Mouse (Mus musculus): ENCODE measurements around the gene Gmnn.
"Not testable (repeated sequence)": the region's sequence is repeated elsewhere in the genome, so short reads cannot be mapped to it uniquely, and the experiment has no call there.

Gene Gmnn

DNA sequence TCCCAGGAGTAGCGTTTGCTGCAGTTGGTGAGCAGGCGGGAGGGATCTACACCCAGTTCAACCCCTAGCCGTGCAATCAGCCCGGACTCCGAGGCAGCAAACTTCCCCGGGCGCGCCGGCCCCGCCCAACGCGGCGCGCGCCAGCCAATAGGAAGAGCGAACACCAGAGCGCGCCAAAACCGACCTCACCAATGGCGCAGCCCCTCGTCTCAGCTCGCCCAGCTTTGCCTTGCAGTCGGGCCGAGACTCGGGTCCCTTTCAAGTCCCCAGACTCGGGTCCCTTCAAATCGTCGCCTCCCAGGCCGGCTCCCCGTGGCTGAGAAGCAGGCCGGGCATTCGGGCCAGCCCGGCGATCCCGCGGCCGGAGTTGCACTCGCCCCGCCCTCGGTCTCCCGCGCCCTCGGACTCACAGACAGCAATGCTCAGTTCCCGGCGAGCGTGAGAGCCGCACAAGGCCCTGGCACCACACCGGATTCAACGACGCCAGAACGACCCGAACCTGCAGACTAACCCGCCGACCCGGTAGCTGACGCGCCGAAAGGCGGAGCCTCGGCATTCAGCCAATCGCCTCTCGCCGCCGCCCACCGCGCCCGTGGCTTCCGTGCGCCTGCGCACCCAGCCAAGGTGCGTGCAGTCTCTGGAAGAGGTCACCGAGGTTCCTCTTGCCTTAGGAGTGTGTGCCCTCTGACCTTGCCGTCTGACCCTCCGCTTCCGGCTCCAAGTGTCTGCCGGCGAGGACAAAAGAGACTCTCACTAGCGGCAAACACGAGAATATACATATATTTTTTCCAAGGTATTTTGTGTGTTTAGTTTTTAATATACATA, at the start of gene Gmnn:
TSS of gene Gmnn (minus strand) at position 521 of the 825 bp plus-strand sequence.
- peak; percentile 47 for DNase-seq (ENCODE audit: low read depth, low spot score)

DNA sequence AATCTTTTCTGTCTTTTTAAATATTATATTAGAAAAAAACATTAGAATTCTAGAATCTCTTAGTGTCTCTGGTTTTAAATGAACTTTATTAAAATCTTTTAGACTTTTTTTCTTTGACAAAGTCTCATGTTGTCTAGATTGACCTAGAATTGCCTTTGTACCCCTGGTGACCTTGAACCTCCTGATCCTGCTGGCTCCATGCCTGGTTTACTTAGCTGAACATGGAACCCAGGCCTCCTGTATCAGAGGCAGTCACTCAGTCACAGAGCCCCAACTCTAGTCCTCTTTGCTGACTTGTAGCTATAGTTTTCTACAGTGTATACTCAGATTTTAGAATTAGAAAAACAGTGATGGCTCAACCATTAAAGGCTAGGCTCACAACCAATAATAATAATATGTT, 44.4 kb upstream of the Gmnn start:
- DNase-seq (ENCODE audit: low read depth, low spot score) = no peak

DNA sequence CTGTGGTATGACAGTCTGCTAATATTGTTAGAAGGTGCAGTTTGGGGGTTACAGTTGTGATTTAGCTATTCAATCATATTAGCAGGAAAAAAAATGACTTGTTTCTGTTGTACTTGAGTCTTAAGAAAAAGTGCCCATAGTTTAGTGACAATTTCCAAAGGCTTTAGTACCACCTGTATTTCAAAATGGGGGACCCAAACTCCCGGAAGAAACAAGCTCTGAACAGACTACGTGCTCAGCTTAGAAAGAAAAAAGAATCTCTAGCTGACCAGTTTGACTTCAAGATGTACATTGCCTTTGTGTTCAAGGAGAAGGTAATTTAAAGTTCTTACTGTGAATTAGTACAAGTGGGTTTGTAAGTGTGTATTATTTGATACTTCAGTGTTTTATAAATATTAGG, 41.5 kb upstream of the Gmnn start:
- DNase-seq (ENCODE audit: low read depth, low spot score) = no peak

DNA sequence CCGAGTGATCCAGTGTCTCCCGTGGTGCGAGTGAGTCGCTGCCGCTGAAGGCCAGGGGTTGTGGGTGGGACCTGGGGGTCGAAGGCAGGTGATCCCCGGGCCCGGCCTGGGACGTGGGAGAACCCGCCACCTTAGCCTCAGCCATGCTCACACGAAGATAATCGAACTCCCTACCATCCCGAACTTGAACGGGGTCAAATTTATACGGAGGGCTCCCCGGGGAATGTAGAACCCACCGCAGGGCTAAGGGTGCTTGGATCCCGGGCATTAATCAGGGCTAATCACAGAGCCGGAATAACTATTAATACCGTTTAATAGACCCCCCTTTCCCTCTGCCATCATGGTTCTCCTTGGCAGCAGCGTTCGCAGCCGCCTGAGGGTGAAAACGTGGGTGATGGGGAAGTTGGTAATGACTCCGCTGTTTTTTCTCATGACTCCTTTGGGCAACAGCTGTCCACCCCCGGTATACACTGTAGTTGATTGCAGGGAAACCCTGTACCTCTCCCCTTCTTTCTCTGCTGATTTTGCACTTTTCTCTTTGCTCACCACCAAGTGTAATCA, 40.5 kb upstream of the Gmnn start:
- DNase-seq (ENCODE audit: low read depth, low spot score) = no peak

DNA sequence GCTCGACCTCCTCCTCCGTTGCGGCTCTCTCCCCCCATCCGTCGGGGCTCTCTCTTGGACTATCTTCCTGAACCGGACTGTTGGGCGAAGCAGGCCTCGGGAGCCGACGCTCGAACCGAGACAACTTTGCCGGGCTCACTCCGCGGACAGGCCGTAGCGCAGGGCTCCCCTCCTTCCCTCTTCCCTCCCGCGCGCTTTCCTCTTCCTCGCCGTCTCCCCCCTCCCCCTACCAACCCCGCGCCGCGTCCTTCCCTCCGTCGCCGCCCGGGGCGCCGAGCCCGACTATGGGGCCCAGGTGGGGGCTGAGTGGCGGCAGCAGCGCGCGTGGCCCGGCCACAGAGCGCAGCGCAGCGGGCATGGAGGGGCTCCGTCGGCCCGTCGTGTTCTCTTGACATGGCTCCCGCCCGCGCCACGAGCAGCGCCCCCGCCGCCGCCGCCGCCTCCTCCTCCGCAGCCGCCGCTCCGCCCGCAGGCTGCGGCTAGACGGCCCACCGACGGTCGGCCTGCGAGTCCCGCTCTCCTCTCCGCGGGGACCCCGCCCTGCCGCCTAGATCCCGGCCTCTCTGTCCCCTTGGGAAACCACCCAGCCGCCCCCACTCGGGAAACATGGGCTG, 39.7 kb upstream of the Gmnn start, which contains the start of gene BC005537:
TSS of gene BC005537 (plus strand) at position 350 of the 614 bp plus-strand sequence.
- DNase-seq (ENCODE audit: low read depth, low spot score) = peak; percentile 26

DNA sequence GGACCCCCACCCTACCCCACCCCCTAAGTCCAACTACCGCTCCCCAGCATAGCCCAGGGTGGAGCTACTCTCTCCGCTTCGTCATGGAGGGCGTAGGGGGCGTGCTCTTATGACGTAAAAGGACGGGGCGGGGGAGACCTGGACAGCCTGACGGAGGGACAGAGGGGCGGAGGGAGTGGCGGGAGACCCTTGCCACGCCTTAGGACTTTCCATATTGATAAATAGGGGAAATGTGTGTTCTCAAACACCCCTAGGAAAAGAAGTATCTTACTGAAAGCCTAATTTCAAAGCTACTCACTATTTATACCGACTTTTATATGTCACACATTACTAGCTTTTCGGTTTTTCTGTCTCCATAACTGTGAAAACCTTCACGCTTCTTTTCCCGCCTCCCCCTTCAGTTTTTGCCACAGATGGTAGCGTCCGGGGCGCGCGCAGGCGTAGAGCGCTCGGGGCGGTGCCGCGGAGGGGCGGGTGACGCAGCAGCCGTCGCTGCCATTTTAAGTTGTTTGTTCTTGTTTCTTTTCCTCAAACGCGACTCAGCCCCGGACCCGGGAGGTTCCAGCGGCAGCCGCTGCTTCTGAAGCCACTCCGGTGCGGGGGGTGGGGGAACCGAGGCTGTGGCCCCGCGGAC, 39.1 kb upstream of the Gmnn start:
- DNase-seq (ENCODE audit: low read depth, low spot score) = peak; percentile 95

DNA sequence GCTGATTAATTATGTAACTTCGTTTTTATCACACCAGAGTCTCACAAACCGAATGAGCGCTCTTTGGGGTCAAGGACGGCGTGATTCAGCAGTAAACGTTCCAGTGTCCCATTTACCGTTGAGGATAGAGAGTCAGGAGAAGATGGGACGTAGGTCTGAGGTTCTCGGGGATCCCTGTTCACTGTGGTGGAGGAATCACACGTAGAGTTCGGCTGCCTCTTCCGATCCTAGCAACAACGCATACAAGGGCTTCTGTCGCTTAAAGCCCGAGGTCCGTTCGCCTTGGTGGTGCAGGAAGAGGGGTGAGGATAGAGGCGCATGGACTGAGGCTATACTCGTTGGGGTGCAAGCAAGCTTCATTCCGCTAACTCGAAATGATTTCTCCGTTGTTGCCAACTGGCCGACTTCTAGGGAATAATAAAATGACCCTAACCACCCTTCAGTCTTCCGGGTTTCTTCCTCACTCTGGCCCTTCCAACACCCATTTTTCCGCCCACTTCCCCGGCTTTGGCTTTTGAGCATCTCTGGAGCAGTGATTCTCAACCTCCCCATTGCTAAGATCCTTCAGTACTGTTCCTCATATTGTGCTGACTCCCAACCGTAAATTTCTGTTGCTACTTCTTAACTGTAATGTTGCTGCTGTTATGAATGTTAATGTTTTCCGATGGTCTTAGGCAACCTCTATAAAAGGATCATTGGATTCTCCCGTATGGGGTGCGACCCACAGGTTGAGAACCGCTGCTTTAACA, 38.4 kb upstream of the Gmnn start:
- DNase-seq (ENCODE audit: low read depth, low spot score) = peak; percentile 23

DNA sequence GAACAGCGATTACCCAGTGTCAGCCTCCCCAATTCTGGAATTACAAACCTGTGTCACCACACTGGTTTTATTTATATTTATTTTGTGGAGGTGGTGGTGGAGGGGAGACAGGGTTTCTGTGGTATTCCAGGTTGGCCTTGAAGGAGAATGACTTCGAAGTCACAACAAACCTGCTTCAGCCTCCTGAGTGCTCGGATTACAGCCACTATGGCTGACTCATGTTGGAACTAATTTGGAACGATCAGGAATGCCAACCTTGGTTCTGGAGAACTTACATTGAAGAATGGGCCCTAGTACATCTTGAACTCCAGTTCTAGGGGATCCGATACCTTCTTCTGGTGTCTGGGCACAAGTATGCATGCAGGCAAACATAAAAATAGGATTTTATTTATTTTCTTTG, 37.7 kb upstream of the Gmnn start:
- no peak for DNase-seq (ENCODE audit: low read depth, low spot score)

DNA sequence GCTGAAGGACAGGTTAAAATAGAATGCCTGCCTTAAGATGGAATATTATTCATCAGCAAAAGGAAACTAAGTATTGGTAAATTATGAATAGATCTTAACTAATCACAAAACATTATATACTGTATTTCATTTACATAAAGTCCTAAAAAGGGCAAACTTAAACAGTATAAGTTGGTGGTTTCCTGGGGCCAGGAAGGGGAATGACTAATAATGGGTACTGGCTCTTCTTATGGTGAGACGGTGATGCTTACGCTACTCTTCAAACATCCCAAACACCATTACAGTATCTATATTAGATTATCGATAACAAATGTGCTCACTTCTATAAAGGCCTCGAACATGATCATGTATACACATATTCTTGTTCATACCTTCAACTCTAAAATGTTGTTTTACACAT, 37.0 kb upstream of the Gmnn start:
- DNase-seq (ENCODE audit: low read depth, low spot score) = no peak

DNA sequence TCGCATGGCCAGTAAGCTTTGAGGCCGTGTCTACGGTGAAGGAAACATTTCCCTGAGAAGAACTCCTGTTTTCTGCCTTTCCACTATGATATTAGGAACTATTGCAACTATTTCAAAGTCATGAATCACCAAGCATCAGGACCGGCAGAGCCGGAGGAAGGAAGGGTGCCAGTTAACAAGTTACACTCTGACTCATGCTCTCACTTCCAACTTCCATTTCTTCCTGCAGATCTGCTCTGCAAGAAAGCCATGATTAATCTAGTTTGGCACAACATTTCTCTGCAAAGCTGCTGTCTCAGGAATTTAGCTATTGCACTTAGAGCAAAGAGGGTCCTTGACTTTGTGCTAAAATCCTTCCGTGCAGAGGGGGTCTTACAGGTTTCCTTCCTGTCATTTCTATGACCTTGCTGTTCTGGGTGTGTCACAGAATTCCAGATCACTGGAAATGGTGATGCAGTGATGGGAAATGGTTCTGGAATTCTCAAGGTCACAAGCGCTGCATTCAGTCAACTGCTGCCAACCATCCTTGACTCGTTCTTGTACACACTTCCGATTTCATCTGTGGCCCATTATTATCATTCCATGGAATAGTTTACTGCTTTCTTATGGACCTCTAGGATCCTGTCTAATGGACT, 30.8 kb upstream of the Gmnn start:
- DNase-seq (ENCODE audit: low read depth, low spot score) = no peak

DNA sequence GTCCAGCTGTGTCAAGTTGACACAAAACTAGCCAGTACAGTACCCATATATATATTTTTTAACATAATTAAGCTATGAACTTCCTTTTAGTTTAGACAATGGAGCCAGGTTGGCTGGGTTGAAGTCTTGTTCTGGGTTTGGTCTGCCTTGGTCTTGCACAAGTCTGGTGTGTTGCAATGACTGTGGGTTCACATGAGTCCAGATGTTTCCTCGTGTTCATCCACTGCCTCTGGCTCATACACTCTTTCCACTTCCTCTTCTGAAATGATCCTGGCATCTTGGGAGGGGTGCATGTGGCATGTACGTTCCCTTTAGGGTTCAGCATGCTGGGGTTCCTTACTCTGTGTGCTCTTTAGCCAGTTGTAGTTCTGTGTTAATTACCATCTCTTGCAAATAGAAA, 29.6 kb upstream of the Gmnn start:
- no peak for DNase-seq (ENCODE audit: low read depth, low spot score)

DNA sequence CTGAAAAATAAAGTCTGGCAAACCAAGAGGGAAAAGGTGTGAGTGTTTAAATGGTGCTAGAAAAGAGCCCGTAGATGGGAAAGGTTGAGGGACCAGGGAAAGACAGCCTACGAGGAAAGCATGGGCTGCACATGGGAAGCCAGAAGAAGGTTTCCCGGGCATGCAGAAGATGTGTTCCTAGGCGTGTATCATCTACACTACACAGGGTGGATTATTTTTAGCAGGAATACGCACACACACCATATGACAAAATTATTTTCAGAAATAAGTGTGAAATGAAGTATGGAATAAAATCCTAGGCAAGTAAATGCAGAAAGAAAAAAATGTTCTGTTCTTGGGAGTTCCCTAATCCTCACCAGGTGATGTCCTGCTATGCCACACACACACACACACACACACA, 25.8 kb upstream of the Gmnn start:
- DNase-seq (ENCODE audit: low read depth, low spot score) = no peak

DNA sequence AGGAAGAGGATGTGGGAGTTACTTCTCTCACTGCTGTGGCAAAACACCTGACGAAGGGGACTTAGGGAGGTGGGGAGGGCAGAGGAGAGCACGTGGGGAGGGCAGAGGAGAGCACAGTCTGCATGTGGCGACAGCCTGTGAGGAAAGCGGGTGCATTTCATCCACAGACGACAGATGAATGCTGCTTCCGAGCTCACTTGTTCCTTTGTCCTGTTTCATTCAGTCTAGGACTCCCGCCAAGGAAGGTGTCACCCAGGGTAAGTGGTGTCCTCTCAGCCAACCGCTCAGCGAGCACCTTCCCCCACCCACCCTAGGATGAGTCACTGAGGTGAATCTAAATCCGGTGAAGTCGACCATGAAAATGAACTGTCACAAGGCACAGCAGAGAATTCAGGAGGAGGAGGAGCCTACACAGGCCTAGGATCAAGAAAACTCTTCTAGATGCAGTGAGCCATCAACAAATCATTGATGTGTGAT, 24.3 kb upstream of the Gmnn start:
- DNase-seq (ENCODE audit: low read depth, low spot score) = no peak

DNA sequence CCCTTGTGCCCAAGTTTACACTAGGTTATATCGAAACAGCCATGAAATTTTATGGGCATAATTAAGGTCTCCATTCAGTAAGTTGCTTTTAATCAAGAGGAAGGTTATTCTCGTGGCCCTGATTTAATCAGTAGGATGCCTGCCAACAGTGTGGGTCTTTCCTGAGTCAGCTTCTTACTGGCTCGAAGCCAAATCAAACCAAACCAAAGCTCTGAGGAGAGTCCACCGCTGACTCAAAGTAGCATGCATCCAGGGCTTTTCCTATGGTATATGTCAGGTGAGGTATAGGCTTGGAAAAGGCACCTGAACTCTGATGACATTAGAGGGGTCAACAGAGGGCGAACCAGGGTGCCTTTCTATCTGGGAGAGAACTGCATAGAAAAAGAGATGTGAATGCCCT, 20.2 kb upstream of the Gmnn start:
- no peak for DNase-seq (ENCODE audit: low read depth, low spot score)

DNA sequence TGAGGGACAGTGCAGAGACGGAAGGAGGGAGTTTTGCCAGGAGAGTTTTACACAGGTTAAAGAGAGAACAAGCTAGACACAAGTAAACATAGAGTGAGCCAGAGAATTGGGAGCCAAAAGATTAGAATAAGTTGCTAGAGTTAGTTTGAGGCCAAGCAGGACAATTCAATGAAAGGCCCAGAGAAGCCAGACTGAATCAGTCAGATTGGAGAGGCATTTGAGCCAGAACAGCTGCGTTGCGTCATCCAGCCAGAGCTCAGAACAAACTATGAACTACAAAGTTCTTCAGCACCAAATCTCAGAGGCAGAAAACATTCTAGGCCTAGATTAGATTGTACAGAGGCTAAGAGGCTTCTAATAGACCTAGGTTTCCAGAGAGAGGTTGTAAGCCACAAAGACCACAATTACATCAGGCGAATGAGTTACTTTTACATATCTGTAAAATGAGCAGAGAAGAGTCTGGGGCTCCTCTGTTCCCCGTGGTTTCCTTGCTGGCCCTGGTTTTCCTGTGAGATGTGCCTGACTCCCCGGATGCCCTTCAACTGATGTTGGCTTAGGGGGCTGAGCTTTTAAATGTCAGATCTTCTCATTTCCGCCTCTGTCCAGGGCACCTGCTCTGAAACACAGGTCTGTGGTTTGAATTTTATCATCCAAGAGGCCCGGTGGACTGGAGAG, 17.1 kb upstream of the Gmnn start:
- no peak for DNase-seq (ENCODE audit: low read depth, low spot score)

DNA sequence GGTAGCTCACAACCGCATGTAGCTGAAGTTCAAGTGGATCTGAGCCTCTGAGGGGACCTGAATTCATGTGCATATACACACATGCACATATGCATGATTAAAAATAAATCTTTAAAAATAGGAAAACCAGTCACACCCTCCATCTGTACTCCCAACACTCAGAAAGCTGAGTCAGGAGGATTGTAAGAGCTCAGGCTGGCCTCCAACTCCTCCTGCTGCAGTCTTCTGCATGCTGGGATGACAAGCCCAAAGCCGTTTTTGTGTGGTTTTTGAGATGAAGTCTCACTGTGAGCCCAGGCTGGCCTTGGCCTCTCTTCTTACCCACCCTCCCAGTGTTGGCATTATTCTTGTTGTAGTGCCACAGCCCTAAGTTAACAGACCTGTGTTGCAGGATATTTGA, 16.3 kb upstream of the Gmnn start:
- DNase-seq (ENCODE audit: low read depth, low spot score) = no peak

DNA sequence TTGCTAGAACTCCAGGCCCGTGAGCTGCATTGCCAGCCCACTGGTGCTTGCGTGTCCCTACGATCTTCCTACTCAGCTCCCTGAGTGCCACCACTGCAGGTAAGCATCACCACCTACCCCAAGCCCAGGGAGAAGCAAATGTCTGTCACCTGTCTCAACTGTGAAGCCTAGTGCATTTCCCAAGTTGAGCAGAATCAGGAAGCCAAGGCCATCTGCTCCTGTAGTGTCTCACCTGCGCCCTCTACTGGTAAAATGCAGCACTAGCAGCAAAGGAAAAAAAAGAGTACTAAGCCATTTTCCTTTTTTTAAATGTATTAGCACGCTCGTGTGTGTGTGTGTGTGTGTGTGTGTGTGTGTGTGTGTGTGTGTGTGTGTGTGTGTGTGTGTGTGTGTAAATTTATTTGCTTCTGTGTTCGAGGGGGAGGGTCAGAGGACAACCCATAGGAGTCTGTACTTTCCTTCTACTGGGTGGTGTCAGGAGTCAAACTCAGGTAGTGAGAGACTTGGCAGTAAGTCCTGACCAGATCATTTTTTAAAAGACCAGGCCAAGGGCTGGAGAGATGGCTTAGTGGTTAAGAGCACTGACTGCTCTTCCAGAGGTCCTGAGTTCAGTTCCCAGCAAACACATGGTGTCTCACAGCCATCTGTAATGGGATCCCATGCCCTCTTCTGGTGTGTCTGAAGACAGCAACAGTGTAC, 14.6 kb upstream of the Gmnn start:
- DNase-seq (ENCODE audit: low read depth, low spot score) = no peak

DNA sequence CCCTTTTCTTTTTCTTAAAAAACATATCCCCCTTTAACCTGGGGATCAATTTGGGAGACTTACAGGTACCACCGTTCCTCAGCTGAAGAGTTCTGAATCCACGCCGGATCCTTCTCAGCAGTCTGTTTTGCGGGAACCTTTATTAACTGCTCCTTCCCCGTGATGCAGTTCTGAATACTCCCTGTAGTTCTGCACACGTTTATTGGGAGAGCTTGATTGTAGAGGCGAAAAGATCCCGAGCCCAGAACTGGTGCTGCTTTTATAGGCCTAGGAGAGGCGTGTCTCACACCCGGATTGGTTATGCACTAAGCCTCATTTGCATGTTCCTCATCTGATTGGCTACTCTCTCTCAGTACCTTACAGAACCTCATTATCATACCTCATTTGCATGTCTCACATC, 9.8 kb upstream of the Gmnn start:
- DNase-seq (ENCODE audit: low read depth, low spot score) = not testable (repeated sequence)

DNA sequence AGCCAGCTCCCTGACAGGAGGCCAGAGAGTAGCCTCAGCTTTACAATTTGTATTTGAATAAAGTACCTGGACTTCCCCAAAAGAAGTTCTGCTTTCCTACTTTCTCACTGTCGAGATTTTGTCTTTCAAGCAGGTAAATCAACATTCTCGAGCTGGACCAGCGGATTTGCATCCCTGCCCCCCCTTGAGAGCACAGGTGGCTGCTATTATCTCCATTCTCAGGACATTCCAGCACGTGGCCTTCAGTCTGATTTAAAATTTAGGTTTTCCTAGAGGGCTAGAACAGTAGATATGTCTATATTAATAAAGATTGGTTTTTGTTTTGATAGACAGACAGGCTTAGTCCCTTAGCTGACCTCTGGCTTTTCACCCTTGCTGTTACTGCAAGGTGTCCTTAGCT, 6.1 kb upstream of the Gmnn start:
- not testable (repeated sequence) for DNase-seq (ENCODE audit: low read depth, low spot score)

DNA sequence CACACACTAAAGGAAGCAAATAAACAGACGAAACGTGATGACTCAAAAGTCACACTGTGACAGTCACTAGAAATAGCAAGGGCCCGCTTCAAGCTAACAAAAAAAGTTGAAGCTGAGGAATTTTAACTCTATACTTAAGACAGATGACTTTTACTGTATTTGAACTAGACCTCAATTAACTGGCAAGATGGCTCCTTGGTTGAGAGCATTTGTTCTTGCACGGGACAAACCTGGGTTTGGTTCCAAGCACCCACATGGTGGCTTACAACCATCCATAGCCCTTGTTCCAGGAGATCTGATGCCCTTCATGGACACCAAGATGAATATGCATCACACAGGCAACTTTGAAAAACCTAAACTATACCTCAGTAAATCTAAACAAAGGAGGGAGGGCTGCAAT, 531 bp upstream of the Gmnn start:
- no peak for DNase-seq (ENCODE audit: low read depth, low spot score)
